Mouse (Mus musculus) stomach, postnatal 0 days (tissue): ENCODE measurements around the gene Aurkb. TPM values are rescaled to one million over a fixed set of nuclear protein-coding genes. Genes with fewer than 3 reads are reported as not detected.

Source experiments
- ATAC-seq: fragments of 200-750 bp; cut with Nextera tagmentation; 2 replicates; pipeline ENCODE4 v1.8.0; 2017; ENCODE audit not compliant: low FRiP score, low TSS enrichment
- DNase-seq: peaks from one replicate; pipeline ENCODE4 v3.0.0-alpha.2; 2016; ENCODE audit warnings: low spot score
- H3K27ac ChIP-seq: fragments of 300-500 bp; sonication (generic); replicated peaks from 2 replicates; pipeline ENCODE4 v1.5.1; 2014; ENCODE audit warnings: mild to moderate bottlenecking, control low read depth
- H3K27me3 ChIP-seq: fragments of 300-500 bp; sonication (generic); 2 replicates; pipeline ENCODE4 v1.6.1; 2014; ENCODE audit warnings: low read length; ENCODE audit not compliant: control insufficient read depth, insufficient read depth
- H3K36me3 ChIP-seq: fragments of 300-500 bp; sonication (generic); 2 replicates; pipeline ENCODE4 v1.6.1; 2014; ENCODE audit warnings: low read length, mixed read lengths; ENCODE audit not compliant: control insufficient read depth, insufficient read depth
- H3K4me1 ChIP-seq: fragments of 300-500 bp; sonication (generic); replicated peaks from 2 replicates; pipeline ENCODE4 v1.6.1; 2014; ENCODE audit warnings: antibody characterized with exemption; ENCODE audit not compliant: control insufficient read depth, insufficient read depth
- H3K4me2 ChIP-seq: fragments of 300-500 bp; sonication (generic); replicated peaks from 2 replicates; pipeline ENCODE4 v1.6.1; 2014; ENCODE audit warnings: low read depth, mild to moderate bottlenecking, control low read depth, moderate library complexity
- H3K4me3 ChIP-seq: fragments of 300-500 bp; sonication (generic); 2 replicates; pipeline ENCODE4 v1.5.1; 2014; ENCODE audit warnings: low read depth, low read length, control low read depth
- H3K9ac ChIP-seq: fragments of 300-500 bp; sonication (generic); 2 replicates; pipeline ENCODE4 v1.6.1; 2014; ENCODE audit warnings: mild to moderate bottlenecking, low read length, control low read depth, mixed read lengths
- H3K9me3 ChIP-seq: fragments of 300-500 bp; sonication (generic); 2 replicates; pipeline ENCODE4 v1.6.1; 2016; ENCODE audit warnings: low read length; ENCODE audit not compliant: control insufficient read depth
- CTCF ChIP-seq: IDR thresholded peaks from 2 replicates; pipeline ENCODE4 v1.5.1; 2016; ENCODE audit warnings: antibody characterized with exemption, low read depth, mild to moderate bottlenecking, moderate library complexity
- EP300 ChIP-seq: optimal IDR thresholded peaks from 2 replicates; pipeline ENCODE3; 2016; ENCODE audit warnings: antibody characterized with exemption
- WGBS: fragments of 180-500 bp; shearing (Covaris S2); extraction: QIAGEN DNeasy Blood & Tissue Kit; methylation state at CpG from one replicate; pipeline ENCODE4 v1.1.7; 2014; 5-methylcytosine and 5-hydroxymethylcytosine counted together
- polyA plus RNA-seq: library from polyadenylated mRNA; unstranded; fragments of >200 nt; fragmentation: Nextera tagmentation; extraction: Ambion mirVana; gene quantifications from 2 replicates; pipeline ENCODE4 v1.2.1, GENCODE M21; 2015

Gene Aurkb
- polyA plus RNA-seq, 1 experiment from 2014 or later: 34.0 TPM

GRCm38 (mm10) chr11:69088856-69089615, 43.6 kb downstream of the Aurkb start:
- H3K27ac ChIP-seq: peak overlapping the region; percentile 97
- peak overlapping the region; percentile 100 for H3K9ac ChIP-seq
- WGBS: 7% methylated on average over 25 of the region's 25 CpGs
- H3K36me3 ChIP-seq: peaks cover 7% of the 10 kb centered on the region; the same call in 1 of the 2 replicates
- H3K9me3 ChIP-seq: no peaks in the 10 kb centered on the region
- H3K4me1 ChIP-seq: peaks cover 7% of the 10 kb centered on the region; the same call in 1 of the 2 replicates
- H3K27me3 ChIP-seq: no peaks in the 10 kb centered on the region
- DNase-seq (peak; percentile 47), ATAC-seq (peak; percentile 10; the same call in 1 of the 2 replicates)
- peak overlapping the region; percentile 78 for H3K4me2 ChIP-seq
- TF ChIP-seq EP300 (no peak), CTCF (0 out of 2 replicates have a peak, but pooled peaks have one; percentile 10)
- H3K4me3 ChIP-seq: peak overlapping the region; percentile 98

- Histone ChIP-seq H3K27me3 (no peaks in the 10 kb centered on the region), H3K4me2 (peak overlapping the region; percentile 78), H3K9ac (peak overlapping the region; percentile 100), H3K4me3 (peak overlapping the region; percentile 98), H3K36me3 (peaks cover 7% of the 10 kb centered on the region; the same call in 1 of the 2 replicates), H3K9me3 (no peaks in the 10 kb centered on the region), H3K27ac (peak overlapping the region; percentile 97), H3K4me1 (peaks cover 7% of the 10 kb centered on the region; the same call in 1 of the 2 replicates)
- 75% methylated on average over 12 of the region's 12 CpGs for WGBS
- no peak for ATAC-seq
- 0 out of 2 replicates have a peak, but pooled peaks have one; percentile 1 for TF ChIP-seq CTCF
- TF ChIP-seq EP300: no peak
- DNase-seq: no peak
Measured at GRCm38 (mm10) chr11:69089616-69090290, 44.3 kb downstream of the Aurkb start.

- Histone ChIP-seq H3K27me3 (no peaks in the 10 kb centered on the region), H3K4me3 (no peak overlapping the region), H3K9me3 (no peaks in the 10 kb centered on the region), H3K4me2 (peak overlapping the region; percentile 14; the same call in 1 of the 2 replicates), H3K9ac (no peak overlapping the region), H3K4me1 (peaks cover 7% of the 10 kb centered on the region; the same call in 1 of the 2 replicates), H3K27ac (no peak overlapping the region), H3K36me3 (peaks cover 7% of the 10 kb centered on the region; the same call in 1 of the 2 replicates)
- DNase-seq (no peak), ATAC-seq (no peak)
- TF ChIP-seq EP300: no peak
- no peak for TF ChIP-seq CTCF
- WGBS: 47% methylated on average over 6 of the region's 6 CpGs
Measured at GRCm38 (mm10) chr11:69090367-69090766, 44.9 kb downstream of the Aurkb start.

- no peak for ATAC-seq
- 59% methylated on average over 7 of the region's 7 CpGs for WGBS
- Histone ChIP-seq H3K4me2 (no peak overlapping the region), H3K9ac (no peak overlapping the region), H3K27me3 (no peaks in the 10 kb centered on the region), H3K36me3 (peaks cover 7% of the 10 kb centered on the region; the same call in 1 of the 2 replicates), H3K9me3 (no peaks in the 10 kb centered on the region), H3K4me3 (no peak overlapping the region), H3K27ac (0 out of 2 replicates have a peak overlapping the region, but pooled peaks have one; percentile 18), H3K4me1 (peaks cover 7% of the 10 kb centered on the region; the same call in 1 of the 2 replicates)
- no peak for DNase-seq
- TF ChIP-seq EP300 (no peak), CTCF (no peak)
Measured at GRCm38 (mm10) chr11:69091566-69092385, 46.3 kb downstream of the Aurkb start.

- H3K4me3 ChIP-seq: no peak overlapping the region
- no peaks in the 10 kb centered on the region for H3K9me3 ChIP-seq
- H3K4me2 ChIP-seq: no peak overlapping the region
- peak overlapping the region; percentile 25; the same call in 1 of the 2 replicates for H3K27ac ChIP-seq
- ATAC-seq: no peak
- 4% methylated on average over 3 of the region's 3 CpGs for WGBS
- no peaks in the 10 kb centered on the region for H3K27me3 ChIP-seq
- TF ChIP-seq CTCF: peak; percentile 84
- no peak for TF ChIP-seq EP300
- peak; percentile 92 for DNase-seq
- no peak overlapping the region for H3K9ac ChIP-seq
- peaks cover 7% of the 10 kb centered on the region; the same call in 1 of the 2 replicates for H3K4me1 ChIP-seq
- peaks cover 7% of the 10 kb centered on the region; the same call in 1 of the 2 replicates for H3K36me3 ChIP-seq
Measured at GRCm38 (mm10) chr11:69092386-69092751, 46.9 kb downstream of the Aurkb start.
